Mouse (Mus musculus): ENCODE measurements at regions not wholly inside any gene's neighbourhood (a gene's known extent, or its start where the extent isn't known, plus 50 kb on each side); places are given as distances from the start of the nearest gene placed in this dataset.

GRCm38 (mm10) chr13:25524094-25524493 lies 253.8 kb upstream of the Nrsn1 start:
- no peak for DNase-seq

- no peak for DNase-seq
Observed at GRCm38 (mm10) chr13:25507355-25507754, 237.1 kb upstream of the Nrsn1 start.

- no peak for DNase-seq
Observed at GRCm38 (mm10) chr13:25494492-25495034, 224.3 kb upstream of the Nrsn1 start.

GRCm38 (mm10) chr13:25490036-25490435 lies 219.7 kb upstream of the Nrsn1 start:
- no peak for DNase-seq

- DNase-seq = no peak
Observed at GRCm38 (mm10) chr13:25483309-25483708, 213.0 kb upstream of the Nrsn1 start.

- no peak for DNase-seq
Observed at GRCm38 (mm10) chr13:25451917-25452316, 181.6 kb upstream of the Nrsn1 start.

GRCm38 (mm10) chr13:25451357-25451861 lies 181.1 kb upstream of the Nrsn1 start:
- DNase-seq = no peak

- no peak for DNase-seq
Observed at GRCm38 (mm10) chr13:25429701-25430418, 159.6 kb upstream of the Nrsn1 start.

- no peak for DNase-seq
Observed at GRCm38 (mm10) chr13:25403182-25403795, 133.0 kb upstream of the Nrsn1 start.

GRCm38 (mm10) chr13:25402691-25403090 lies 132.4 kb upstream of the Nrsn1 start:
- DNase-seq = no peak

GRCm38 (mm10) chr13:25401936-25402504 lies 131.7 kb upstream of the Nrsn1 start:
- DNase-seq = no peak

GRCm38 (mm10) chr13:25392770-25393290 lies 122.5 kb upstream of the Nrsn1 start:
- DNase-seq = no peak

- no peak for DNase-seq
Observed at GRCm38 (mm10) chr13:25362627-25362967, 92.3 kb upstream of the Nrsn1 start.

- DNase-seq = no peak
Observed at GRCm38 (mm10) chr13:25361850-25362626, 91.7 kb upstream of the Nrsn1 start.

GRCm38 (mm10) chr13:25347558-25347957 lies 77.3 kb upstream of the Nrsn1 start:
- DNase-seq = no peak

- no peak for DNase-seq
Observed at GRCm38 (mm10) chr13:25343309-25343708, 73.0 kb upstream of the Nrsn1 start.

GRCm38 (mm10) chr13:25341826-25342225 lies 71.5 kb upstream of the Nrsn1 start:
- DNase-seq = no peak

GRCm38 (mm10) chr13:25333803-25334202 lies 63.5 kb upstream of the Nrsn1 start:
- DNase-seq = no peak

Data from heart, postnatal 4 days (tissue).